Mouse (Mus musculus) small intestine, adult 2 months (tissue): ENCODE results near the gene Ros1.

ENCODE experiments used
- CTCF ChIP-seq: fragments of 200-500 bp; IDR thresholded peaks from 2 replicates; pipeline ENCODE4 v1.5.1; 2012; ENCODE audit warnings: low read depth, mild to moderate bottlenecking, control low read depth, inconsistent platforms, low read length, moderate library complexity, mixed read lengths; ENCODE audit not compliant: insufficient replicate concordance, insufficient read length; ENCODE audit errors: extremely low read depth
- POLR2A ChIP-seq: fragments of 200-500 bp; IDR thresholded peaks from 2 replicates; pipeline ENCODE4 v1.6.1; 2012; ENCODE audit warnings: low read depth, mild to moderate bottlenecking, control low read depth, inconsistent platforms, low read length, moderate library complexity

DNA sequence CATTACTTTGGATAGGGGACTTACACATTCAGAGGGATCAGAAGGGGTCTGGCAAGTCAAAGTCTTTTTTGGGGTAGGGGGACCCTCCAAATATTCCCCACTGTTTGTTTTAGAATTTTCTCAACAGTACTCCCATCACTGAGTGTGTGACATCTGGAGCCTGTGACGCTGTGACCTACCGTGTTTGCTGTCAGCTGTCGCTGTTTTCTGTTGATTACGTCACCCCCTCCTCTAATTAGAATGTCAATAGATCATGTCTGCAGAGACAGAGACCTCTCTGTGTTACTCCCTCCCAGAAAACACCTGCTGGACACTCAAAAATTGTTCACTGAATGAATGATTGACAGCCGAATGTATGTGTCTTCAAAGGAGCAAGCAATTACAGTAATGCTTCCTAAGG is 152.0 kb downstream of the Ros1 start:
- no peak for TF ChIP-seq POLR2A
- no peak for TF ChIP-seq CTCF
